Mouse (Mus musculus): ENCODE measurements around the gene Tmprss11e. TPM values are rescaled to one million over a fixed set of nuclear protein-coding genes. Genes with fewer than 3 reads are reported as not detected.

The Tmprss11e gene
- polyA plus RNA-seq, 1 experiment from 2014 or later: not detected

GRCm38 (mm10) chr5:86735808-86736207 lies 9.8 kb downstream of the Tmprss11e start:
- WGBS: 73% methylated on average over 2 of the region's 2 CpGs

DNA sequence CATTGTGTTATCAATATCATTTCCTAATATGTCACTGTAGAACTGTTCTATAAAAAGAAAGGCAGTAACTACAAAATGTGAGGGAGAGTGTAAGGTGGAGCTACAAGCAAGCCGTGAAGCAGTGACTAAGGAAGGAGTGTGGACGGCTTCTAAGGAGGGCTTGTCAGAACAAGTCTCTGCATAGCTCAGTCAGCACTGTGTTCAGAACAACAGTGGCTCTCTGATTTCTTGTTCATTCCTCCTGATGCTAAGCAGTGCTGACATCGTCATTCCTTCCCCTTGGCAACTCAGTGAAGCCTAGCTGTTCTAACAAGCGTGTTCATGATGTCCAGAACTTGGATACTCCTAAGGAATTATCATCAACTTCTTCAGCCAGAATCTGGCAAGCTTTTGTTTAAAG lies 15.0 kb downstream of the Tmprss11e start:
- no peak for ATAC-seq (ENCODE audit: borderline replicate concordance, extremely low read depth, low FRiP score, low TSS enrichment)
- WGBS: 57% methylated on average over 4 of the region's 4 CpGs

More at GRCm38 (mm10) chr5:86735808-86736207, 9.8 kb downstream of the Tmprss11e start:
- no peaks in the 10 kb centered on the region for H3K27me3 ChIP-seq
- ATAC-seq (ENCODE audit: borderline replicate concordance, extremely low read depth, low FRiP score, low TSS enrichment): no peak
- H3K4me3 ChIP-seq: no peak overlapping the region
- H3K36me3 ChIP-seq: no peaks in the 10 kb centered on the region
- H3K4me1 ChIP-seq: no peaks in the 10 kb centered on the region
- no peak overlapping the region for H3K4me2 ChIP-seq
- H3K27ac ChIP-seq: no peak overlapping the region
- no peak overlapping the region for H3K9ac ChIP-seq
- H3K9me3 ChIP-seq: no peaks in the 10 kb centered on the region

DNA sequence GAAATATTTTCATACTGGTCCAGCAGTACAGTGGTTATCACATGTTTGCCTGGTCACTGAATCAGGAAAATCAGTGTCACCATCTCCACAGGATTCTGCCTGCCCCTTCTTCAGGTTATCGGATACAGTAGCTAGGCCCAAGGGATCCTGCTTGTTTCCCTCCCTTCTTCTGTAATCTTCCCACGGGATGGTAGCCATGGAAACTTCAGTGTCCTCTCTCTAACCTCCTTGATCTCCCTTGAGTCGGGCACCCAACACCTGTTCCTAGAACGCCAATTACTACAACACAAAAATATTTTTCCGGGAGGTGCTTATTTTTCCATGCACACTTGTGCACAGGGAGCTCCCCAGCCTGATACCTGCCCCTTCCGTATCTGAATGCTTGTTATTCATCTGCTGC lies 17.0 kb downstream of the Tmprss11e start:
- H3K27ac ChIP-seq: no peak overlapping the region
- no peaks in the 10 kb centered on the region for H3K27me3 ChIP-seq
- H3K9me3 ChIP-seq: no peaks in the 10 kb centered on the region
- H3K4me1 ChIP-seq: no peaks in the 10 kb centered on the region
- WGBS: 65% methylated on average over 6 of the region's 6 CpGs
- no peak overlapping the region for H3K4me3 ChIP-seq
- H3K9ac ChIP-seq: no peak overlapping the region
- no peak overlapping the region for H3K4me2 ChIP-seq
- no peaks in the 10 kb centered on the region for H3K36me3 ChIP-seq
- ATAC-seq (ENCODE audit: borderline replicate concordance, extremely low read depth, low FRiP score, low TSS enrichment): no peak

More for the DNA sequence above, 15.0 kb downstream of the Tmprss11e start:
- Histone ChIP-seq H3K4me2 (no peak overlapping the region), H3K9me3 (no peaks in the 10 kb centered on the region), H3K9ac (no peak overlapping the region), H3K4me1 (no peaks in the 10 kb centered on the region), H3K27ac (no peak overlapping the region), H3K27me3 (no peaks in the 10 kb centered on the region), H3K36me3 (no peaks in the 10 kb centered on the region), H3K4me3 (no peak overlapping the region)

GRCm38 (mm10) chr5:86727033-86727432 lies 18.6 kb downstream of the Tmprss11e start:
- H3K9me3 ChIP-seq: no peaks in the 10 kb centered on the region
- no peak for ATAC-seq (ENCODE audit: borderline replicate concordance, extremely low read depth, low FRiP score, low TSS enrichment)
- no peaks in the 10 kb centered on the region for H3K4me1 ChIP-seq
- no peak overlapping the region for H3K9ac ChIP-seq
- H3K27me3 ChIP-seq: no peaks in the 10 kb centered on the region
- no peak overlapping the region for H3K27ac ChIP-seq
- WGBS: 52% methylated on average over 9 of the region's 9 CpGs
- no peak overlapping the region for H3K4me3 ChIP-seq
- H3K36me3 ChIP-seq: no peaks in the 10 kb centered on the region
- no peak overlapping the region; the same call in 1 of the 2 replicates for H3K4me2 ChIP-seq

DNA sequence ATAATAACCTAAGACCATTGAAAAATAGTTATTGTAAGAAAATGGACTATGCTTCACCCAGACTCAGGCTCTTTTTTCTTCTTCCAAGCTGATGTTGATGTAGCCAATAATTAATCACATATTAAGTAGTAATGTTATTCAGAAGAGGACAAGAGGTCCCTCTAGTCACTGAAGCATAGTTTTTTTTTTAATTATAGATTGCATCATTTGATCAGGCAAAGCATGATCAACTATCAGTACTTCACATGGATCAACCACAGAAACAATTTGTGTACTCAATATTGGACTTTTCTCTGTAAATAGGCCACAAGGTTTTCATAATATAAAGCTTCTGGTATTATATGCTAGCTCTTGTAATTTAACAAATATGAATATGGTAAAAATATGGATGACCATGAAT lies 20.6 kb downstream of the Tmprss11e start:
- no peak for ATAC-seq (ENCODE audit: borderline replicate concordance, extremely low read depth, low FRiP score, low TSS enrichment)
- no peaks in the 10 kb centered on the region for H3K27me3 ChIP-seq
- no peaks in the 10 kb centered on the region for H3K36me3 ChIP-seq
- no peak overlapping the region for H3K4me2 ChIP-seq
- H3K9ac ChIP-seq: no peak overlapping the region
- H3K27ac ChIP-seq: no peak overlapping the region
- no peak overlapping the region for H3K4me3 ChIP-seq
- no peaks in the 10 kb centered on the region for H3K9me3 ChIP-seq
- no peaks in the 10 kb centered on the region for H3K4me1 ChIP-seq

DNA sequence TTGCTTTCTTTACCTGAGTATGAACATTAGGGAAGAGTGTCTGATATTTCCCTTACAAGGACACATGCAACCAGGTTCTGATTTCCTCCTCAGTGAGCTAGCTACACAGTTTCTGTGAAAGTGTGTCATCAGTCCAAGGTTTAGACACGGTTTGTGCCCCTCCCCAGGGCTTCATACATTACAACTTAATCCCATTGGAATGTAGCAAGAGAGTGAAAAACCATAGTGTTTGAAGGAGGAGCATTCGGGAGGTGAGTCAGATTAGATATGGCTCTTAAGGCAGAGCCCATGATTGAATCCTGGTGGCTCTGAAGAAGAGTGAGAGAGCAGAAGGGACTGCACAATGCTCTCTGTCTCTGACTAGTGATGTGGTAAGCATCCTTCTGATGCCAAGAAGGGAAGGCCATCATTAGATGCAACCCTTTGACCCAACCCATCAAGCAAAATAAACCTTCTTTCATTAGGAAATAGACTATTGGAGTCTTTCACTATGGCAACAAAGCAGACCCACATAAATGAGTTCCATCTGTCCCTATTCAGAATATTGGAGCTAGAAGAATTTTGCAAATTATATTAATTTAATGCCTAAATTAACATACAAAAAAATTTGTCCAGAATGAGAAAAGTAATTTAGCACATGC lies 22.7 kb downstream of the Tmprss11e start:
- no peak for ATAC-seq (ENCODE audit: borderline replicate concordance, extremely low read depth, low FRiP score, low TSS enrichment)
- WGBS: 52% methylated on average over 2 of the region's 2 CpGs
- H3K27me3 ChIP-seq: no peaks in the 10 kb centered on the region
- H3K36me3 ChIP-seq: no peaks in the 10 kb centered on the region
- no peak overlapping the region for H3K27ac ChIP-seq
- no peak overlapping the region for H3K4me3 ChIP-seq
- no peak overlapping the region for H3K9ac ChIP-seq
- H3K4me2 ChIP-seq: no peak overlapping the region
- H3K9me3 ChIP-seq: no peaks in the 10 kb centered on the region
- no peaks in the 10 kb centered on the region for H3K4me1 ChIP-seq

- Histone ChIP-seq H3K4me2 (no peak overlapping the region), H3K27me3 (no peaks in the 10 kb centered on the region), H3K36me3 (no peaks in the 10 kb centered on the region), H3K4me3 (no peak overlapping the region), H3K27ac (no peak overlapping the region), H3K9me3 (no peaks in the 10 kb centered on the region), H3K4me1 (no peaks in the 10 kb centered on the region), H3K9ac (no peak overlapping the region)
- ATAC-seq (ENCODE audit: borderline replicate concordance, extremely low read depth, low FRiP score, low TSS enrichment): no peak
- WGBS: 78% methylated on average over 2 of the region's 2 CpGs
Measured at GRCm38 (mm10) chr5:86714967-86715366, 30.6 kb downstream of the Tmprss11e start.

- WGBS: 78% methylated on average over 3 of the region's 3 CpGs
- Histone ChIP-seq H3K9me3 (no peaks in the 10 kb centered on the region), H3K4me2 (no peak overlapping the region), H3K27me3 (no peaks in the 10 kb centered on the region), H3K36me3 (no peaks in the 10 kb centered on the region), H3K27ac (no peak overlapping the region), H3K9ac (no peak overlapping the region), H3K4me3 (no peak overlapping the region), H3K4me1 (no peaks in the 10 kb centered on the region)
- ATAC-seq (ENCODE audit: borderline replicate concordance, extremely low read depth, low FRiP score, low TSS enrichment): no peak
Measured at GRCm38 (mm10) chr5:86704923-86705322, 40.7 kb downstream of the Tmprss11e start.

GRCm38 (mm10) chr5:86684667-86685066 lies 60.9 kb downstream of the Tmprss11e start:
- Histone ChIP-seq H3K27ac (no peak overlapping the region), H3K9ac (no peak overlapping the region), H3K4me3 (no peak overlapping the region), H3K36me3 (no peaks in the 10 kb centered on the region), H3K9me3 (no peaks in the 10 kb centered on the region), H3K27me3 (no peaks in the 10 kb centered on the region), H3K4me1 (no peaks in the 10 kb centered on the region), H3K4me2 (no peak overlapping the region)
- no peak for ATAC-seq (ENCODE audit: borderline replicate concordance, extremely low read depth, low FRiP score, low TSS enrichment)
- 48% methylated on average over 4 of the region's 4 CpGs for WGBS

- Histone ChIP-seq H3K36me3 (no peaks in the 10 kb centered on the region), H3K27ac (no peak within 1 kb of the TSS), H3K4me1 (no peaks in the 10 kb centered on the region), H3K4me2 (no peak within 1 kb of the TSS), H3K9ac (no peak within 1 kb of the TSS), H3K4me3 (no peak within 1 kb of the TSS), H3K27me3 (no peaks in the 10 kb centered on the region), H3K9me3 (no peaks in the 10 kb centered on the region)
- 63% methylated on average over 5 of the region's 5 CpGs for WGBS
- no peak for ATAC-seq (ENCODE audit: borderline replicate concordance, extremely low read depth, low FRiP score, low TSS enrichment)
Measured at GRCm38 (mm10) chr5:86676262-86676661, 69.4 kb downstream of the Tmprss11e start, which contains the start of gene Tmprss11b. Gene Tmprss11b, minus strand, starts transcription at chr5:86676362.

Other genes with a start within 250 kb of the Tmprss11e start
- gene Tmprss11g, start 227.2 kb downstream of the Tmprss11e start, polyA plus RNA-seq (2015; fragmentation: Nextera tagmentation; extraction: Ambion mirVana): 0.14 TPM in 1 of 2 replicates, not detected in the other
- not detected in 2 replicates for gene Tmprss11f, start 113.4 kb downstream of the Tmprss11e start, polyA plus RNA-seq (2015; fragmentation: Nextera tagmentation; extraction: Ambion mirVana)
- gene Tmprss11b, start 69.5 kb downstream of the Tmprss11e start, polyA plus RNA-seq (2015; fragmentation: Nextera tagmentation; extraction: Ambion mirVana): 0.04 and 0.11 TPM in 2 replicates
- 37.0 and 38.3 TPM in 2 replicates for gene Ythdc1, start 58.4 kb upstream of the Tmprss11e start, polyA plus RNA-seq (2015; fragmentation: Nextera tagmentation; extraction: Ambion mirVana)
- 0.20 and 0.39 TPM in 2 replicates for gene Ugt2b34, start 161.1 kb upstream of the Tmprss11e start, polyA plus RNA-seq (2015; fragmentation: Nextera tagmentation; extraction: Ambion mirVana)
- gene Ugt2b1, start 180.7 kb upstream of the Tmprss11e start, polyA plus RNA-seq (2015; fragmentation: Nextera tagmentation; extraction: Ambion mirVana): not detected in 2 replicates

All from lung, embryonic 15.5 days (tissue).